Mouse (Mus musculus) left cerebral cortex, adult 2 months (tissue): ENCODE data around the gene Kcne2. TPM values are rescaled to one million over a fixed set of nuclear protein-coding genes. Genes with fewer than 3 reads are reported as not detected.

ENCODE experiments used
- DNase-seq, 2 experiments: peaks; one replicate each; pipeline ENCODE4 v3.0.0; 2021 to 2022; ENCODE audit warnings: low spot score in 2 of 2, mixed read lengths in 1 of 2; ENCODE audit errors: extremely low spot score in 1 of 2
- H3K27ac ChIP-seq: fragments of 200-600 bp; 2 replicates; pipeline ENCODE4 v1.8.1; 2022
- H3K4me3 ChIP-seq: fragments of 200-600 bp; 2 replicates; pipeline ENCODE4 v1.8.1; 2022
- CTCF ChIP-seq: fragments of 200-600 bp; IDR thresholded peaks from 2 replicates; pipeline ENCODE4 v1.8.1; 2022; ENCODE audit warnings: antibody characterized with exemption, mild to moderate bottlenecking, moderate library complexity
- intact Hi-C: fragments of 180-260 bp; cut with DNase I; formaldehyde crosslinking; loops from one replicate; pipeline ENCODE4 v1.15.1; 2025
- total RNA-seq, 2 experiments: library from RNA; stranded (reverse); gene quantifications; 2 replicates each; pipeline ENCODE4 v1.2.3; 2021

Gene Kcne2
- total RNA-seq, 2 experiments from 2014 or later = 0.21 to 0.61 TPM

DNA sequence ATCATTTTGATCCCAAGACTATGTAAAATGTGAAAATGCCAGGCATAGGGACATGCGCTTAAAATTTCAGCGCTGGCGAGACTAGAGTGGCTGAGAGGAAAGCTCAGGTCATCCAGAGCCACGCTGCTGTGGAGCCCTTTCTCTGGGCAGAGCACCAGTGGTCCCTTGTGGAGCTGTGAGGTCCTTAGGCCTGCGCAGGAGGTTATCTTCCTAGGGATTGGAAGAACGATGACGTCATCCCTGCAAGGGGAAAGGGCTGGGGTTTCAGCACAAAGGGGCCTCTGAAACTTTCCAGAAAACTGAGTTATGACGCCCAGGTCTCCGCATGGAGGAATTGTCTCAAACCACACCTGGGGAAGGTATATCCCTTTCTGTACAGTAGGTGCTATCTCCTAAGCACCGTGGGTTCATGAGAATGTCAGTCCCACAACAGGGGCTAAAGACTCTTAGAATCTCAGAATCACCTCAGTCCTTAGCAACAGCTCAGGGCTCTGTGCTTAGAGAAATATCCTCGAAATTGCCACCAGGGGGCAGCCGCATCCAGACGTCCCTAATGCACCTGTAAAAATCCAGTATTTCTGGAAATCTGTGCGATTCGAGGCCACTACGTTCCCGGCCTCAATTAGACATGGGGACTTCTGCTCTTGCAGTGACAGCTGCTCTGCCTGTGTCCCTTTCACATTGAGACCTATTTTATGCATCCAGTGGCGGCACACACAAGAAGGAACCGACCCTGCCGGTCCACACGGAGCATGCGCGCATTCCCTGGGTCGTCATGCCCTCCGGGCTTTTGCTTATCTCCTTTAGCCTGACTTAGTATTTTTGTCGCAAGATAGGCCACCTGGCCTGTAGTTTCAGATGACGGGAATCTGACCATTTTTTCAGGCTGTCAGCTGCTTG lies 48.7 kb downstream of the Kcne2 start:
- peak; percentile 69 to 71 for DNase-seq
- no peak overlapping the region for H3K27ac ChIP-seq
- intact Hi-C loops = loop anchor here (1.0 kb wide), 2 partner anchors 116 to 137 kb away; no protein-coding TSS in a partner anchor
- H3K4me3 ChIP-seq = peak overlapping the region; percentile 43
- peak; percentile 87 for TF ChIP-seq CTCF

DNA sequence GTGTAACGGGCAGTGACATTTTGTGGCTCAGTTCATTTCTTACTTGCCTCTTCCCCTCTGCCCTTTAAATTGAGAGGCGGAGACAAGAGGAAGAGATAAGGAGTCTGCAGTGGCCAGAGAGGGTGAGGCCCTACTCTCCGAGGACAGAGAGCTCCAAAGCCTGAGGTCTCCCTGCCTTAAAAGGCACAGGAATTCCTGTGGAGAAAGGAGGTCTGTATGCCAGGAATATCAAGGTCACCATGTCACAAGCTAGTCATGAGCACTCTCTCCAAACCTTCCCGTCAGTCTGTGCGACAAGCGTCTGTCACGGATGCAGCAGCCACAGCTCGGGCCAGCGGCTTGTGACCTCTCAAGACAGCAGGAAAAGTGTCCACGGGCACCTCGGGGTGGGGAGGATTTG lies 53.0 kb downstream of the Kcne2 start:
- DNase-seq = no peak
- intact Hi-C loops = loop anchor here (5.0 kb wide), 1 partner anchor 1197 kb away; no protein-coding TSS in a partner anchor
- H3K27ac ChIP-seq = no peak overlapping the region
- H3K4me3 ChIP-seq = no peak overlapping the region
- no peak for TF ChIP-seq CTCF

DNA sequence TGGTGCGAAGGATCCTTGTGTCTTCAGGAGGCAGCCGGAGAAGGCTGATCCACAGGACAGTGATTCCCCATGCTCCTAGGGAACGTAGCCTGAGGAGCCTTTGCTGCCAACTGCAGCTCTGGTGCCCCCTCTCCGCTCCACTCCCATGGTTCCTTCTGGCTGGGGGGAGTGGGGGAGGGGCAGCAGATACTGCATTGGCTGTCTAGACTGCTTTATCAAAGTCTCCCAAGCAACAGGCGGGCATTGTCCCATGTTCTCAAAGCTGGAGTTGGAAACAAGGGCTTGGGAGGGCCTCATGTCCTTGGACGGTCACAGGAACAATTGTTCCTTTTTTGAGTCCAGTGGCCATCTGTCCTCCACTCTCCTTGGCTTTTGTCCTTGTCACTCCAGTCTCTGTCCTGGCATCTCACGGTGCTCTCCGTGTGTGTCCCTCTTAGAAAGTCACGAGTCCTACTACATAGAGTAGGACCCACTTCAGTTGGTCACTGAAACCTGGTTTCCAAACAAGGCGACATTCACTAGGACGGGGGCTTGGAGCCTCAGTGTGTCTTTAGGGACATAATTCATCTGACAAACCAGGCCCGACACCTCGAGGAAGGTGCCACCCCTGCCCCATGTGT lies 54.2 kb downstream of the Kcne2 start:
- DNase-seq = no peak

More for the DNA sequence above, 54.2 kb downstream of the Kcne2 start:
- intact Hi-C loops = loop anchor here (5.0 kb wide), 1 partner anchor 1196 kb away; no protein-coding TSS in a partner anchor
- Histone ChIP-seq H3K4me3 (no peak overlapping the region), H3K27ac (no peak overlapping the region)
- TF ChIP-seq CTCF = no peak

Other genes with a start within 250 kb of the Kcne2 start
- 10 to 100 TPM; 45.7 to 49.9 TPM for gene Mrps6, start 234.1 kb upstream of the Kcne2 start, total RNA-seq
- under 1 TPM in 1 of 2 experiments, not detected in 1; 0.35 TPM for gene Gm49711, start 234.1 kb upstream of the Kcne2 start, total RNA-seq
- gene Slc5a3, start 234.1 kb upstream of the Kcne2 start, total RNA-seq = 10 to 100 TPM; 33.3 to 33.5 TPM
- gene Smim11, start 8.9 kb downstream of the Kcne2 start, total RNA-seq = 10 to 100 TPM; 15.2 to 20.8 TPM
- gene Fam243, start 29.1 kb downstream of the Kcne2 start, total RNA-seq = not detected
- not detected for gene Kcne1, start 67.1 kb downstream of the Kcne2 start, total RNA-seq
- gene Rcan1, start 178.5 kb downstream of the Kcne2 start, total RNA-seq = 10 to 100 TPM; 57.0 to 63.6 TPM
- gene Clic6, start 193.3 kb downstream of the Kcne2 start, total RNA-seq = 1 to 10 TPM; 1.7 to 2.6 TPM